Mouse (Mus musculus): ENCODE data around the gene Tlcd1. TPM values are rescaled to one million over a fixed set of nuclear protein-coding genes. Genes with fewer than 3 reads are reported as not detected.
A peak's percentile ranks its signal among the peaks of the same experiment; 100 is the strongest.

Tlcd1 gene
- polyA plus RNA-seq, 1 experiment from 2014 or later: 16.7 TPM

DNA sequence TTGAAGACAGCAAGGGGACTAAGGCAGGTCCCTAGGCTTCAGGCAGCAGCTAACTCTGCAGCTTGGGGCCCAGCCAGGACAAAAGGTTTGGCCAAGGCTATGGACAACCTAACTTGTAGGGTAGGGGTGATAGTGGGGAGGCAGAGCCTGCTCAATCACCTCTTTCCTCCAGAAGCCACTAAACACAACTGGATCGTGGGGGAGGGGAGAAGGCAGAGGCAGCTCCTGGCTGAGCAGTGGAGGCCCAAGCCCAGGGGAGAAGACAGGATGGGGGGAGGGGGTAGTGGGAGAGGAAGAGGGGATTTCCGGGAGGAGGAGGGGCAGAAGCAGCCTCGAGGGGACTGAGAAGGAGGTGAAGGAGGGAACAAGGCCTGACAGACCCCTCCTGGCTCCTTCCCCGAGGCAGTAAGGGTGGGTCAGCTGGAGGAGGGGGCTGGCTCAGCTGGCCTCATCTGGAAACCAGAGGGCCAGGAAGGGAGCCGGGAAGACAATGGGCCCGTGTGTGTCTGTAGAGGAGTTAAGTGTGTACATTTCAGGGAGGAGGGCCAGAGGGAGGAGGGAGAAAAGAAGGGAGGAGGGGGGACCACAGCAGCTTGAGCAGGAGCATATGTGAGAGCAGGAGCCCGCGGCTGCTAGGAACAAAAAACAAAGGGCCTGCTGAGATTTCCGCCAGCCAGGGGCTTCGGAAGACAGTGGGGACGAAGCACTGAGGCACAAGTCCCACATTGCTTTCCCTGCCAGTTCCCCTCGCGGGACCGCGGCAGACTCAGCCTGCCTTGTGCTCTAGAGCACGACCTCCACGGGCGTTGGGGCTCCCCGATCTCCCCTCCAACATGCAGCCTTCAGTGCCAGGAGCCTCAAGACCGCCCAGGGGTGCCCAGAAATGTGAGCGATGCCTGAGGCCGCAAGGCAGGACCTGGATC lies 12.6 kb upstream of the Tlcd1 start:
- Histone ChIP-seq H3K9ac (replicated peaks; ENCODE audit: low read depth, low read length) (peak overlapping the region; percentile 97), H3K4me1 (ENCODE audit: control insufficient read depth, insufficient read depth, low read length) (peaks cover 27% of the 10 kb centered on the region), H3K4me3 (ENCODE audit: low read depth, low read length) (peak overlapping the region; percentile 85), H3K36me3 (ENCODE audit: control insufficient read depth, insufficient read depth, low read length) (peaks cover 30% of the 10 kb centered on the region), H3K27me3 (ENCODE audit: control insufficient read depth, insufficient read depth, low read length) (no peaks in the 10 kb centered on the region), H3K27ac (ENCODE audit: low read depth, low read length) (peak overlapping the region; percentile 98), H3K9me3 (ENCODE audit: control insufficient read depth, low read length) (no peaks in the 10 kb centered on the region), H3K4me2 (ENCODE audit: low read depth, low read length) (peak overlapping the region; percentile 62)
- peak; percentile 35 for ATAC-seq (ENCODE audit: low read depth)
- WGBS: under 1% methylated on average over 22 of the region's 22 CpGs

DNA sequence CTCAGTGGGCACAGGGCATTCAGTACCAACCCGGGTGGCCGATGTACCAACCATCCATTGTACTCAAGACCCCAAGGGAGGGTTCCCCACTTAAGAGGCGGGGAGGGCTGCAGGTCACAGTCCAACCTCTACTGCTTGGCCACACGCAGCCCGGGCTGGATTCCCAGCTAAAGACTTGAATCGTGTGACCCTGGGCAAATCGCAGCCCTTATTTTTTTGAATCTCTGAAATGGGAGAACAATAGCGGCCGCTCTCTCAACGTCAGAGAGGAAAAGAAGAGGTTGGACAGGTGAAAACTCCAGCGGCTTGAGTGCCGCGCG lies 11.9 kb upstream of the Tlcd1 start:
- Histone ChIP-seq H3K9me3 (ENCODE audit: control insufficient read depth, low read length) (no peaks in the 10 kb centered on the region), H3K36me3 (ENCODE audit: control insufficient read depth, insufficient read depth, low read length) (peaks cover 24% of the 10 kb centered on the region), H3K4me3 (ENCODE audit: low read depth, low read length) (peak overlapping the region; percentile 85), H3K4me1 (ENCODE audit: control insufficient read depth, insufficient read depth, low read length) (peaks cover 27% of the 10 kb centered on the region), H3K27ac (ENCODE audit: low read depth, low read length) (peak overlapping the region; percentile 98), H3K4me2 (ENCODE audit: low read depth, low read length) (peak overlapping the region; percentile 62), H3K27me3 (ENCODE audit: control insufficient read depth, insufficient read depth, low read length) (no peaks in the 10 kb centered on the region), H3K9ac (replicated peaks; ENCODE audit: low read depth, low read length) (peak overlapping the region; percentile 97)
- WGBS: under 1% methylated on average over 14 of the region's 14 CpGs
- ATAC-seq (ENCODE audit: low read depth): 0 out of 2 replicates have a peak, but pooled peaks have one; percentile 2

GRCm38 (mm10) chr11:78164924-78165760 lies 11.4 kb upstream of the Tlcd1 start, which contains the start of gene Traf4:
Gene Traf4, minus strand, starts transcription at chr11:78165589.
- peaks cover 19% of the 10 kb centered on the region for H3K36me3 ChIP-seq (ENCODE audit: control insufficient read depth, insufficient read depth, low read length)
- no peaks in the 10 kb centered on the region for H3K9me3 ChIP-seq (ENCODE audit: control insufficient read depth, low read length)
- peak within 1 kb of the TSS; percentile 97 for H3K9ac ChIP-seq (replicated peaks; ENCODE audit: low read depth, low read length)
- peak within 1 kb of the TSS; percentile 98 for H3K27ac ChIP-seq (ENCODE audit: low read depth, low read length)
- H3K27me3 ChIP-seq (ENCODE audit: control insufficient read depth, insufficient read depth, low read length): no peaks in the 10 kb centered on the region
- H3K4me2 ChIP-seq (ENCODE audit: low read depth, low read length): peak within 1 kb of the TSS; percentile 62
- H3K4me3 ChIP-seq (ENCODE audit: low read depth, low read length): peak within 1 kb of the TSS; percentile 85
- peaks cover 27% of the 10 kb centered on the region for H3K4me1 ChIP-seq (ENCODE audit: control insufficient read depth, insufficient read depth, low read length)
- under 1% methylated on average over 72 of the region's 78 CpGs for WGBS
- peak; percentile 85 for ATAC-seq (ENCODE audit: low read depth)

DNA sequence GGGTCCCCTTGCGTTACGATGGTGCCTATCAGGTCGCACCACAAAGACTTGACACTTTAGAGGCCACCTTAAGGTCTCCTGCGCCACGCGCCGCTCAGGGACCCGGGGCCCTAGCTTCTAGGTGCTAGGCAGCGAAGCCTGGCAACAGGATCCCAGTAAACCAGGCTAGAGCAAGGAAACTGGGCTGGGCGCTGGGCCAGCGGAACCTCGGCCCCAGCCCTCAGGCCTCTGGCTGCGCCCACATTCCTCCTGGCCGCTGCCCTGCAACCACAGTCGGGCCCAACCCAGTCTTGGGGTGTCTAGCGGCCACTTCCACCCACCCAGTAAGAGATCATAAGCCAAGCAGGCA lies 10.8 kb upstream of the Tlcd1 start:
- Histone ChIP-seq H3K4me1 (ENCODE audit: control insufficient read depth, insufficient read depth, low read length) (peaks cover 27% of the 10 kb centered on the region), H3K9ac (replicated peaks; ENCODE audit: low read depth, low read length) (peak overlapping the region; percentile 97), H3K4me3 (ENCODE audit: low read depth, low read length) (peak overlapping the region; percentile 85), H3K36me3 (ENCODE audit: control insufficient read depth, insufficient read depth, low read length) (peaks cover 13% of the 10 kb centered on the region), H3K9me3 (ENCODE audit: control insufficient read depth, low read length) (no peaks in the 10 kb centered on the region), H3K27ac (ENCODE audit: low read depth, low read length) (peak overlapping the region; percentile 98), H3K27me3 (ENCODE audit: control insufficient read depth, insufficient read depth, low read length) (no peaks in the 10 kb centered on the region), H3K4me2 (ENCODE audit: low read depth, low read length) (peak overlapping the region; percentile 62)
- 3% methylated on average over 16 of the region's 16 CpGs for WGBS
- ATAC-seq (ENCODE audit: low read depth): peak; percentile 20

DNA sequence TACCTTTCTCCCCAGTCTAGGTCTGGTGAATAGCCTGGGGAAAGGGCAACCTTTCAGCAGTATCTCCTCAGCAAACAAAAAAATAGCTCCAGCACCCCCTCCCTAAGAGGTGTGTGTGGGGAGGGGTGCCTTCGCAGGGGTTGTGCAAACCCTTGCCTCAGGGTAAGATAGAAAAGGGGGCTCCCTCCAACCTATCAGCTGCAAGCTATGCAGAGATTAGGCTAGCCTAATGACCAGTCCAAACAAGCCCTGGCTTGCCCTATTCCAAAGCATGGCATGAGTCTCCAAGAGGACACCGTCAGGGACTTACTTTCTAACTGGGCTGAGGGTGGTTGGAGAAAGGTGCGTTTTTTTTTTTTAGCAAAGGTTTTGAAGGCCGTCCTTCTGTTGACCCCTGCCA lies 10.3 kb upstream of the Tlcd1 start:
- Histone ChIP-seq H3K4me3 (ENCODE audit: low read depth, low read length) (peak overlapping the region; percentile 85), H3K4me1 (ENCODE audit: control insufficient read depth, insufficient read depth, low read length) (peaks cover 27% of the 10 kb centered on the region), H3K27ac (ENCODE audit: low read depth, low read length) (0 out of 2 replicates have a peak overlapping the region, but pooled peaks have one; percentile 98), H3K9ac (replicated peaks; ENCODE audit: low read depth, low read length) (peak overlapping the region; percentile 97; the same call in 1 of the 2 replicates), H3K9me3 (ENCODE audit: control insufficient read depth, low read length) (no peaks in the 10 kb centered on the region), H3K36me3 (ENCODE audit: control insufficient read depth, insufficient read depth, low read length) (peaks cover 8% of the 10 kb centered on the region), H3K4me2 (ENCODE audit: low read depth, low read length) (peak overlapping the region; percentile 62), H3K27me3 (ENCODE audit: control insufficient read depth, insufficient read depth, low read length) (no peaks in the 10 kb centered on the region)
- 59% methylated on average over 4 of the region's 4 CpGs for WGBS
- ATAC-seq (ENCODE audit: low read depth): no peak

DNA sequence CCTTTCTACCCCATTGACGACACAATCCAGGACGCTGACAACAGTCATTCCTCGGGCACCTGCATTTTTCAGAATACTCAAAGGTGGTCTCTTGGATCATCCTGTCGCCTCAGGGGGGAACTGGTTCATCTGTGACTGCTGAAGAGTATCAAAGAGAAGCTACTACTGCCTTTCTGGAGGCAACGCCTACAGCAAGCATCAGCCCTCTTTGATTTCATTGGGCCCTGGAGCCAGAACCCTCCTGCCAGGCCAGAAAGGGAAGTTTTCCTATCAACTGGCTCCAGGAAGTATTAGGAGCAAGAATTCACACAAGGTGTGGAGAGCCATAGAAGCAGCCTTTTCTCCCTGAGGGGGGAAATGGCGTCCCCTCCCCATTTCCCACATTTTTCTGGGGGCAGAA lies 9.9 kb upstream of the Tlcd1 start:
- no peak for ATAC-seq (ENCODE audit: low read depth)
- WGBS: 79% methylated on average over 6 of the region's 6 CpGs
- H3K9me3 ChIP-seq (ENCODE audit: control insufficient read depth, low read length): no peaks in the 10 kb centered on the region

DNA sequence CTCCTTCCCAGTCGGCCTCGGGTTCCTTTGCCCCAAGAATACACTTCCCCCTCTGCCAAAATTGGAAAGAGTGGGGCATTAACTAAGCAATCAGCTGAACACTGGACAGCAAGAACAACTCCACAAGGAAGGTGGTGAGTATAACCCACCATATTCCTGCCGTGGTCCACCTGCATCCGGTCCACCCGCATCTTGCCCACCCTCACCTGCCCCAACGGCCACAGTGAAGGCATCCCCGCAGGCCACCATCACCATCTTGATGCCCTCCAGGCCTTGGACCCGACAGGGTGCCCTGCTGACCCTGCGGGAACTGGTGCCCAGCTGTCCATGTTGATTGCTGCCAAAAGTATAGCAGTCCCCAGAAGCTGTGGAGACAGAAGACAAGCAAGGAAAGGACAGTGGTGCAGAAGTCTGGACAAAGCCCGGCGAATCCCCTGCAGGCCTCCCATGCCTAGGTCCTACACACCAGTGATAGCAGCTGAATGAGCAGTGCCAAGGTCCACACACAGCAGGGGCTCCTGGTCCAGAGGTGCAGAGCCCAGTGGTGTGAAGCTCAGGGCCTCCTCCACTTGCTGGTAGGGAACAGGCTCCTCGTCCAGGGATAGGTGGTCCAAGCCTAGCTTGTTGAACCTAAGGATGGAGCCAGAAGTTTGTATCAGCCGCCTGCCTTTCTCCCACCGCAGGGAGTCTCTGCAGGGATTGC lies 9.1 kb upstream of the Tlcd1 start:
- Histone ChIP-seq H3K4me2 (ENCODE audit: low read depth, low read length) (no peak overlapping the region), H3K27ac (ENCODE audit: low read depth, low read length) (no peak overlapping the region), H3K36me3 (ENCODE audit: control insufficient read depth, insufficient read depth, low read length) (no peaks in the 10 kb centered on the region), H3K9me3 (ENCODE audit: control insufficient read depth, low read length) (no peaks in the 10 kb centered on the region), H3K9ac (replicated peaks; ENCODE audit: low read depth, low read length) (no peak overlapping the region), H3K27me3 (ENCODE audit: control insufficient read depth, insufficient read depth, low read length) (no peaks in the 10 kb centered on the region), H3K4me3 (ENCODE audit: low read depth, low read length) (no peak overlapping the region), H3K4me1 (ENCODE audit: control insufficient read depth, insufficient read depth, low read length) (peaks cover 19% of the 10 kb centered on the region)
- 92% methylated on average over 14 of the region's 14 CpGs for WGBS
- ATAC-seq (ENCODE audit: low read depth): no peak

More for the DNA sequence above, 9.9 kb upstream of the Tlcd1 start:
- H3K4me3 ChIP-seq (ENCODE audit: low read depth, low read length): no peak overlapping the region
- peaks cover 6% of the 10 kb centered on the region for H3K36me3 ChIP-seq (ENCODE audit: control insufficient read depth, insufficient read depth, low read length)
- H3K4me1 ChIP-seq (ENCODE audit: control insufficient read depth, insufficient read depth, low read length): peaks cover 27% of the 10 kb centered on the region
- H3K27ac ChIP-seq (ENCODE audit: low read depth, low read length): no peak overlapping the region
- H3K27me3 ChIP-seq (ENCODE audit: control insufficient read depth, insufficient read depth, low read length): no peaks in the 10 kb centered on the region
- H3K9ac ChIP-seq (replicated peaks; ENCODE audit: low read depth, low read length): no peak overlapping the region
- no peak overlapping the region for H3K4me2 ChIP-seq (ENCODE audit: low read depth, low read length)

DNA sequence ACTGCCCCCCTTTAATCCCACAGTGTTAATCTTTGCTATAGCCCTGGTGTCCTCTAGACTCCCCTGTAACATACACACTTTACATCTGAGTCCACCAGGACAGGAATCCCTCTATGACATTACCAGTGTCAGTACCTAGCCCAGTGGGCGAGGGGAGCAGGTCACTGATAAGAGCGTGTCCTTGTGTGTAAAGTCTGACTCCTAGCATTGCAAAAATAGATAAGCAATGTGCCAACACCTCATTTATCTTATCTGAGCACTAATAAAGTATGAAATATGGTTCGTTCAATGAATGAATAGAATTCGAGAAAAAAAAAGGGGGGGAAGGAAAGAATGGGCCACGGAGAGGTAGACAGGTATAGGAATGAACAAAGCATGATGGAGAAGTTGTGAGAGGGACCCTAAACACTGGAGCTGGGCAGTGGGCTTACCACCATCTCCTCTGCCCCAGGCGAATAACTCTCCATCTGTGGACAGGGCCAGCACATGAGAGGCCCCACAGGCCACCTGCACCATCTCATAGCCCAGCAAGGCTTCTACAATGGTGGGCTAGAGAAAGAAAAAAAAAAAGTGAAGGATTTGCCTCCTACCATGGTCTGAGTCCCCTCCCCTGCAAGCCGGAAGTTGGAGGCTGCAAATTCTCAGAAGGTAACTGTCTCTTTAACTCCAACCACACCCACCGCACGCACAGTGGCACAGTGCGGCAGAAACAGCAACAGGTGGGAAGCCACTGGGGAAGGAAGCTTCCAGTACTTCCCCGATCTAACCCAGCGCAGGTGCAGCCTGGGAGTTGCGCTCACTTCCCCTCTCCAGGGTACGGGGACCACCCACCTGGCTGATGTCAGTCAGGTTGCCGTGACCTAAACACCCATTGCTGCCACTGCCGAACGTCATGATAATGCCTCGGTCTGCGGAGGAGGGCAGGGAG lies 7.7 kb upstream of the Tlcd1 start:
- H3K27me3 ChIP-seq (ENCODE audit: control insufficient read depth, insufficient read depth, low read length): no peaks in the 10 kb centered on the region
- H3K27ac ChIP-seq (ENCODE audit: low read depth, low read length): no peak overlapping the region
- H3K4me2 ChIP-seq (ENCODE audit: low read depth, low read length): no peak overlapping the region
- H3K4me3 ChIP-seq (ENCODE audit: low read depth, low read length): no peak overlapping the region
- peaks cover 6% of the 10 kb centered on the region for H3K4me1 ChIP-seq (ENCODE audit: control insufficient read depth, insufficient read depth, low read length)
- no peaks in the 10 kb centered on the region for H3K9me3 ChIP-seq (ENCODE audit: control insufficient read depth, low read length)
- H3K36me3 ChIP-seq (ENCODE audit: control insufficient read depth, insufficient read depth, low read length): no peaks in the 10 kb centered on the region
- no peak for ATAC-seq (ENCODE audit: low read depth)
- H3K9ac ChIP-seq (replicated peaks; ENCODE audit: low read depth, low read length): no peak overlapping the region
- WGBS: 67% methylated on average over 19 of the region's 19 CpGs

All from neural tube, embryonic 14.5 days (tissue).